Mouse (Mus musculus) embryonic facial prominence, embryonic 11.5 days (tissue): ENCODE data around the gene Ablim2. TPM values are rescaled to one million over a fixed set of nuclear protein-coding genes. Genes with fewer than 3 reads are reported as not detected.

Experiments
- ATAC-seq: fragments of 200-750 bp; cut with Nextera tagmentation; replicated peaks from 2 replicates; pipeline ENCODE4 v1.8.0; 2017; ENCODE audit warnings: low read depth; ENCODE audit not compliant: insufficient number of reproducible peaks, low FRiP score, low TSS enrichment
- DNase-seq: peaks from one replicate; pipeline ENCODE4 v3.0.0-alpha.2; 2015; ENCODE audit warnings: low spot score
- H3K27ac ChIP-seq: fragments of 300-500 bp; sonication (generic); replicated peaks from 2 replicates; pipeline ENCODE4 v1.5.1; 2014; ENCODE audit warnings: mild to moderate bottlenecking, low read depth, low read length, control low read depth
- H3K27me3 ChIP-seq: fragments of 300-500 bp; sonication (generic); 2 replicates; pipeline ENCODE4 v1.6.1; 2014; ENCODE audit warnings: mild to moderate bottlenecking, low read length, moderate library complexity, mixed read lengths; ENCODE audit not compliant: control insufficient read depth, insufficient read depth
- H3K36me3 ChIP-seq: fragments of 300-500 bp; sonication (generic); replicated peaks from 2 replicates; pipeline ENCODE4 v1.6.1; 2014; ENCODE audit warnings: low read depth, mild to moderate bottlenecking, low read length, moderate library complexity, mixed read lengths; ENCODE audit not compliant: control insufficient read depth, insufficient read depth
- H3K4me1 ChIP-seq: fragments of 300-500 bp; sonication (generic); 2 replicates; pipeline ENCODE4 v1.6.1; 2014; ENCODE audit warnings: low read length, mixed read lengths; ENCODE audit not compliant: control insufficient read depth, insufficient read depth
- H3K4me2 ChIP-seq: fragments of 300-500 bp; sonication (generic); 2 replicates; pipeline ENCODE4 v1.6.1; 2014; ENCODE audit warnings: low read depth, mild to moderate bottlenecking, control low read depth, low read length, moderate library complexity
- H3K4me3 ChIP-seq: fragments of 300-500 bp; sonication (generic); 2 replicates; pipeline ENCODE4 v1.5.1; 2014; ENCODE audit warnings: low read depth, low read length, control low read depth
- H3K9ac ChIP-seq: fragments of 300-500 bp; sonication (generic); replicated peaks from 2 replicates; pipeline ENCODE4 v1.6.1; 2014; ENCODE audit warnings: mild to moderate bottlenecking, control low read depth, low read length
- H3K9me3 ChIP-seq: fragments of 300-500 bp; sonication (generic); replicated peaks from 2 replicates; pipeline ENCODE4 v1.6.1; 2016; ENCODE audit warnings: mild to moderate bottlenecking, low read length, inconsistent platforms, mixed read lengths; ENCODE audit not compliant: control insufficient read depth
- WGBS: fragments of 180-500 bp; shearing (Covaris S2); extraction: QIAGEN DNeasy Blood & Tissue Kit; methylation state at CpG from one replicate; pipeline ENCODE4 v1.1.7; 2014; 5-methylcytosine and 5-hydroxymethylcytosine counted together
- polyA plus RNA-seq: library from polyadenylated mRNA; unstranded; fragments of >200 nt; fragmentation: Nextera tagmentation; extraction: Ambion mirVana; gene quantifications from 2 replicates; pipeline ENCODE4 v1.2.1, GENCODE M21; 2014

Ablim2 gene
- polyA plus RNA-seq, 1 experiment from 2014 or later: 0.55 TPM

- H3K9ac ChIP-seq: no peak overlapping the region
- no peak for DNase-seq
- no peak overlapping the region for H3K4me3 ChIP-seq
- ATAC-seq: no peak
- WGBS: 8% methylated on average over 10 of the region's 10 CpGs
- no peaks in the 10 kb centered on the region for H3K36me3 ChIP-seq
- peaks cover 5% of the 10 kb centered on the region; the same call in 1 of the 2 replicates for H3K27me3 ChIP-seq
- H3K9me3 ChIP-seq: no peaks in the 10 kb centered on the region
- no peak overlapping the region for H3K4me2 ChIP-seq
- H3K4me1 ChIP-seq: no peaks in the 10 kb centered on the region
- no peak overlapping the region for H3K27ac ChIP-seq
These were observed 17.0 kb upstream of the Ablim2 start for GRCm38 (mm10) chr5:35740716-35741115.

GRCm38 (mm10) chr5:35741225-35741820 is 16.4 kb upstream of the Ablim2 start:
- ATAC-seq (no peak), DNase-seq (no peak)
- Histone ChIP-seq H3K4me3 (no peak overlapping the region), H3K9ac (no peak overlapping the region), H3K36me3 (no peaks in the 10 kb centered on the region), H3K9me3 (no peaks in the 10 kb centered on the region), H3K27me3 (peaks cover 5% of the 10 kb centered on the region; the same call in 1 of the 2 replicates), H3K27ac (no peak overlapping the region), H3K4me1 (no peaks in the 10 kb centered on the region), H3K4me2 (no peak overlapping the region)
- WGBS: 46% methylated on average over 13 of the region's 13 CpGs

- H3K4me2 ChIP-seq: no peak overlapping the region
- H3K9me3 ChIP-seq: no peaks in the 10 kb centered on the region
- DNase-seq (no peak), ATAC-seq (no peak)
- no peak overlapping the region for H3K27ac ChIP-seq
- H3K9ac ChIP-seq: no peak overlapping the region
- H3K4me1 ChIP-seq: no peaks in the 10 kb centered on the region
- no peaks in the 10 kb centered on the region for H3K36me3 ChIP-seq
- peaks cover 5% of the 10 kb centered on the region; the same call in 1 of the 2 replicates for H3K27me3 ChIP-seq
- WGBS: 77% methylated on average over 8 of the region's 8 CpGs
- no peak overlapping the region for H3K4me3 ChIP-seq
These were observed 14.3 kb upstream of the Ablim2 start for GRCm38 (mm10) chr5:35743238-35743951.

GRCm38 (mm10) chr5:35743990-35744722 is 13.5 kb upstream of the Ablim2 start:
- peaks cover 5% of the 10 kb centered on the region; the same call in 1 of the 2 replicates for H3K27me3 ChIP-seq
- no peak for DNase-seq
- 78% methylated on average over 7 of the region's 7 CpGs for WGBS
- H3K4me1 ChIP-seq: no peaks in the 10 kb centered on the region
- no peak overlapping the region for H3K4me3 ChIP-seq
- ATAC-seq: no peak
- H3K27ac ChIP-seq: no peak overlapping the region
- H3K4me2 ChIP-seq: no peak overlapping the region
- no peak overlapping the region for H3K9ac ChIP-seq
- no peaks in the 10 kb centered on the region for H3K36me3 ChIP-seq
- no peaks in the 10 kb centered on the region for H3K9me3 ChIP-seq

GRCm38 (mm10) chr5:35745406-35745805 is 12.3 kb upstream of the Ablim2 start:
- DNase-seq (no peak), ATAC-seq (no peak)
- Histone ChIP-seq H3K4me3 (no peak overlapping the region), H3K4me2 (no peak overlapping the region), H3K27me3 (no peaks in the 10 kb centered on the region), H3K36me3 (no peaks in the 10 kb centered on the region), H3K27ac (no peak overlapping the region), H3K4me1 (no peaks in the 10 kb centered on the region), H3K9me3 (no peaks in the 10 kb centered on the region), H3K9ac (no peak overlapping the region)
- 80% methylated on average over 5 of the region's 5 CpGs for WGBS

GRCm38 (mm10) chr5:35746910-35747309 is 10.8 kb upstream of the Ablim2 start:
- Histone ChIP-seq H3K27me3 (no peaks in the 10 kb centered on the region), H3K36me3 (no peaks in the 10 kb centered on the region), H3K9me3 (no peaks in the 10 kb centered on the region), H3K9ac (no peak overlapping the region), H3K4me3 (no peak overlapping the region), H3K4me1 (no peaks in the 10 kb centered on the region), H3K27ac (no peak overlapping the region), H3K4me2 (no peak overlapping the region)
- 29% methylated on average over 4 of the region's 4 CpGs for WGBS
- peak; percentile 74 for DNase-seq
- ATAC-seq: no peak

GRCm38 (mm10) chr5:35749416-35749815 is 8.3 kb upstream of the Ablim2 start:
- Histone ChIP-seq H3K27ac (no peak overlapping the region), H3K27me3 (no peaks in the 10 kb centered on the region), H3K4me2 (no peak overlapping the region), H3K4me3 (no peak overlapping the region), H3K4me1 (no peaks in the 10 kb centered on the region), H3K9ac (no peak overlapping the region), H3K36me3 (no peaks in the 10 kb centered on the region), H3K9me3 (no peaks in the 10 kb centered on the region)
- 53% methylated on average over 3 of the region's 3 CpGs for WGBS
- DNase-seq (no peak), ATAC-seq (no peak)

- Histone ChIP-seq H3K27me3 (no peaks in the 10 kb centered on the region), H3K4me3 (no peak overlapping the region), H3K27ac (no peak overlapping the region), H3K4me1 (no peaks in the 10 kb centered on the region), H3K9ac (no peak overlapping the region), H3K9me3 (no peaks in the 10 kb centered on the region), H3K36me3 (no peaks in the 10 kb centered on the region), H3K4me2 (no peak overlapping the region)
- WGBS: 65% methylated on average over 1 of the region's 1 CpGs
- ATAC-seq (no peak), DNase-seq (no peak)
These were observed 7.7 kb upstream of the Ablim2 start for GRCm38 (mm10) chr5:35750026-35750425.
